Mouse (Mus musculus) cortical plate, adult 2 months (tissue): ENCODE data around the gene Wrap73.

ENCODE experiments used
- CTCF ChIP-seq: fragments of 200-500 bp; IDR thresholded peaks from 2 replicates; pipeline ENCODE4 v1.5.1; 2011; ENCODE audit warnings: mild to moderate bottlenecking, control low read depth, low read length; ENCODE audit not compliant: insufficient read depth; ENCODE audit errors: extremely low read depth
- POLR2A ChIP-seq: fragments of 200-500 bp; IDR thresholded peaks from 2 replicates; pipeline ENCODE4 v1.6.1; 2011; ENCODE audit warnings: mild to moderate bottlenecking, low read length, control low read depth; ENCODE audit not compliant: insufficient read depth; ENCODE audit errors: extremely low read depth

- no peak for TF ChIP-seq CTCF
- 0 out of 2 replicates have a peak, but pooled peaks have one; percentile 53 for TF ChIP-seq POLR2A
Measured at GRCm38 (mm10) chr4:154160538-154161390, 18.6 kb downstream of the Wrap73 start, which contains the start of gene Tprgl.
